Mouse (Mus musculus) kidney, adult 2 months (tissue): ENCODE data around the gene Cntnap1.

Experiments used
- CTCF ChIP-seq: fragments of 200-500 bp; conservative IDR thresholded peaks from 2 replicates; pipeline ENCODE4 v1.5.1; 2011; ENCODE audit warnings: low read depth, mild to moderate bottlenecking, control low read depth, low read length, moderate library complexity, mixed read lengths; ENCODE audit not compliant: insufficient read depth, insufficient read length
- POLR2A ChIP-seq: fragments of 200-500 bp; IDR thresholded peaks from one replicate; pipeline ENCODE4 v1.6.1; 2011; ENCODE audit warnings: low read depth, low read length, control low read depth

- no peak for TF ChIP-seq POLR2A
- no peak for TF ChIP-seq CTCF
Measured at GRCm38 (mm10) chr11:101187541-101187940, 17.2 kb downstream of the Cntnap1 start.
